Mouse (Mus musculus) large intestine, adult 2 months (tissue): ENCODE measurements at regions not wholly inside any gene's neighbourhood (a gene's known extent, or its start where the extent isn't known, plus 50 kb on each side); places are given as distances from the start of the nearest gene placed in this dataset.
A peak's percentile ranks its signal among the peaks of the same experiment; 100 is the strongest.

Experiments
- DNase-seq: peaks from one replicate; pipeline ENCODE4 v3.0.0-alpha.2; 2012; ENCODE audit warnings: low read depth, low spot score
- WGBS: fragments of 180-500 bp; shearing (Covaris S2); methylation state at CpG from one replicate; pipeline ENCODE4 v1.1.7; 2018; 5-methylcytosine and 5-hydroxymethylcytosine counted together

GRCm38 (mm10) chr14:67568896-67569743, 1560.1 kb upstream of the Gulo start:
- WGBS: 34% methylated on average over 22 of the region's 22 CpGs
- DNase-seq: no peak

GRCm38 (mm10) chr14:67554897-67555296, 1545.9 kb upstream of the Gulo start:
- no peak for DNase-seq
- 95% methylated on average over 7 of the region's 7 CpGs for WGBS

GRCm38 (mm10) chr14:67550462-67551185, 1541.6 kb upstream of the Gulo start:
- DNase-seq: no peak
- WGBS: 62% methylated on average over 6 of the region's 6 CpGs

- WGBS: 89% methylated on average over 6 of the region's 6 CpGs
- no peak for DNase-seq
Observed at GRCm38 (mm10) chr14:67548750-67549149, 1539.7 kb upstream of the Gulo start.

- 38% methylated on average over 5 of the region's 5 CpGs for WGBS
- no peak for DNase-seq
Observed at GRCm38 (mm10) chr14:67545036-67545435, 1536.0 kb upstream of the Gulo start.

- 76% methylated on average over 4 of the region's 4 CpGs for WGBS
- DNase-seq: no peak
Observed at GRCm38 (mm10) chr14:67541271-67541711, 1532.3 kb upstream of the Gulo start.

GRCm38 (mm10) chr14:67538696-67539095, 1529.7 kb upstream of the Gulo start:
- DNase-seq: no peak
- 79% methylated on average over 9 of the region's 9 CpGs for WGBS

GRCm38 (mm10) chr14:67536787-67537659, 1528.0 kb upstream of the Gulo start:
- DNase-seq: no peak
- 38% methylated on average over 8 of the region's 8 CpGs for WGBS

- no peak for DNase-seq
- 86% methylated on average over 12 of the region's 12 CpGs for WGBS
Observed at GRCm38 (mm10) chr14:67506729-67507395, 1497.9 kb upstream of the Gulo start.

GRCm38 (mm10) chr14:67492086-67492485, 1483.1 kb upstream of the Gulo start:
- WGBS: 85% methylated on average over 10 of the region's 10 CpGs
- DNase-seq: no peak

GRCm38 (mm10) chr14:67486676-67487075, 1477.7 kb upstream of the Gulo start:
- no peak for DNase-seq
- WGBS: 42% methylated on average over 10 of the region's 10 CpGs

- DNase-seq: no peak
- WGBS: 37% methylated on average over 4 of the region's 4 CpGs
Observed at GRCm38 (mm10) chr14:67485449-67485800, 1476.4 kb upstream of the Gulo start.

GRCm38 (mm10) chr14:67484533-67485448, 1475.8 kb upstream of the Gulo start:
- 17% methylated on average over 19 of the region's 19 CpGs for WGBS
- DNase-seq: peak; percentile 77
